Mouse (Mus musculus) layer of hippocampus, postnatal 36 days (tissue): Measurements from ENCODE around the gene Dpf1. TPM values are rescaled to one million over a fixed set of nuclear protein-coding genes. Genes with fewer than 3 reads are reported as not detected.
A peak's percentile ranks its signal among the peaks of the same experiment; 100 is the strongest.

ENCODE experiments used
- DNase-seq, 2 experiments: peaks; one replicate each; pipeline ENCODE4 v3.0.0; 2022
- total RNA-seq, 2 experiments: library from RNA; stranded (reverse); gene quantifications; 2 replicates each; pipeline ENCODE4 v1.2.3; 2021

The Dpf1 gene
- total RNA-seq, 2 experiments from 2014 or later: 108 to 109 TPM

- DNase-seq: no peak
Measured at GRCm38 (mm10) chr7:29288942-29289638, 14.7 kb upstream of the Dpf1 start, which contains the start of gene Ppp1r14a. Gene Ppp1r14a (plus strand): TSS chr7:29289308.

- DNase-seq: no peak
Measured at GRCm38 (mm10) chr7:29289856-29290255, 13.9 kb upstream of the Dpf1 start.

- DNase-seq: no peak
Measured at GRCm38 (mm10) chr7:29290691-29291485, 12.9 kb upstream of the Dpf1 start.

GRCm38 (mm10) chr7:29291616-29292457 is 11.9 kb upstream of the Dpf1 start:
- no peak for DNase-seq

- DNase-seq: no peak
Measured at GRCm38 (mm10) chr7:29292458-29293098, 11.2 kb upstream of the Dpf1 start.

GRCm38 (mm10) chr7:29293131-29294065 is 10.4 kb upstream of the Dpf1 start:
- no peak for DNase-seq

GRCm38 (mm10) chr7:29294111-29294761 is 9.5 kb upstream of the Dpf1 start:
- DNase-seq: no peak

- DNase-seq: no peak
Measured at GRCm38 (mm10) chr7:29295861-29296647, 7.7 kb upstream of the Dpf1 start.

GRCm38 (mm10) chr7:29296998-29297397 is 6.8 kb upstream of the Dpf1 start:
- DNase-seq: no peak

GRCm38 (mm10) chr7:29301127-29301566 is 2.6 kb upstream of the Dpf1 start:
- peak in 1 of 2 experiments; percentile 61 for DNase-seq

GRCm38 (mm10) chr7:29302641-29303040 is 1.1 kb upstream of the Dpf1 start:
- DNase-seq: no peak

GRCm38 (mm10) chr7:29304463-29305262 is 912 bp downstream of the Dpf1 start:
- no peak for DNase-seq

GRCm38 (mm10) chr7:29305263-29305988 is 1.7 kb downstream of the Dpf1 start:
- DNase-seq: no peak

- no peak for DNase-seq
Measured at GRCm38 (mm10) chr7:29306108-29306507, 2.4 kb downstream of the Dpf1 start.

GRCm38 (mm10) chr7:29306619-29307018 is 2.9 kb downstream of the Dpf1 start:
- DNase-seq: no peak

- peak; percentile 93 to 94 for DNase-seq
Measured at GRCm38 (mm10) chr7:29307350-29308104, 3.8 kb downstream of the Dpf1 start.

- DNase-seq: peak in 1 of 2 experiments; percentile 65
Measured at GRCm38 (mm10) chr7:29309221-29309721, 5.5 kb downstream of the Dpf1 start.
